Mouse (Mus musculus): ENCODE data around the gene Rbm48.

DNA sequence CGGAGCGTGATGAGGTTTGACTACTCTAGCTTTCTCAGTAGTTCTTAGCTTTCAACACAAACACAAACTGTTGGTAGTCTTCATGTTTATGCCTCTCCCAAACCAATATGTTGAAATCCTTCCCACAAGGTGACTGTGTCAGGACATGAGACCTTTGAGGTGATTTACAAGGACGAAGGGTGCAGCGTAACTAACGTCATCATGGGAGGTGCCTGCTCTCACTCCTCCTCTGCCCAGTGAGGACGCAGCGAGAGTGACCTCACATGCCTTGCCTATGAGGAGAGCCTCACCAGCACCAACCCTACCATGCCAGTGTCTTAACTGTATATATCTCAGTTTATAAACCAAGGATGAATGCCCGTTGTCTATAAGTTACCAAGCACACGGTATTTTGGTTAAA is 10.7 kb upstream of the Rbm48 start:
- no peak for TF ChIP-seq CTCF (IDR thresholded peaks at IDR 0.05; ENCODE audit: low read depth, low read length)
- no peak for TF ChIP-seq EP300 (IDR thresholded peaks at IDR 0.05; ENCODE audit: insufficient read depth, low read depth, low read length)

Measured in ES-Bruce4 (cell line).